Mouse (Mus musculus): ENCODE results near the gene Sufu. TPM values are rescaled to one million over a fixed set of nuclear protein-coding genes. Genes with fewer than 3 reads are reported as not detected.

Sufu gene
- polyA plus RNA-seq, 1 experiment from 2014 or later, result 23.0 TPM

- Histone ChIP-seq H3K9me3 (ENCODE audit: control insufficient read depth, low read length) (no peaks in the 10 kb centered on the region), H3K36me3 (replicated peaks; ENCODE audit: control insufficient read depth, insufficient read depth) (peaks cover 59% of the 10 kb centered on the region), H3K27me3 (ENCODE audit: control insufficient read depth, insufficient read depth, low read length) (no peaks in the 10 kb centered on the region), H3K27ac (peak overlapping the region; percentile 83), H3K4me3 (replicated peaks; ENCODE audit: low read length) (no peak overlapping the region), H3K4me2 (replicated peaks) (peak overlapping the region; percentile 96), H3K4me1 (replicated peaks; ENCODE audit: control insufficient read depth, insufficient read depth, low read length) (peaks cover 58% of the 10 kb centered on the region), H3K9ac (peak overlapping the region; percentile 59; the same call in 1 of the 2 replicates)
- 57% methylated on average over 1 of the region's 1 CpGs for WGBS
- DNase-seq (ENCODE audit: low spot score) (no peak), ATAC-seq (ENCODE audit: low FRiP score) (no peak)
Observed at GRCm38 (mm10) chr19:46507806-46508205, 111.1 kb downstream of the Sufu start.

DNA sequence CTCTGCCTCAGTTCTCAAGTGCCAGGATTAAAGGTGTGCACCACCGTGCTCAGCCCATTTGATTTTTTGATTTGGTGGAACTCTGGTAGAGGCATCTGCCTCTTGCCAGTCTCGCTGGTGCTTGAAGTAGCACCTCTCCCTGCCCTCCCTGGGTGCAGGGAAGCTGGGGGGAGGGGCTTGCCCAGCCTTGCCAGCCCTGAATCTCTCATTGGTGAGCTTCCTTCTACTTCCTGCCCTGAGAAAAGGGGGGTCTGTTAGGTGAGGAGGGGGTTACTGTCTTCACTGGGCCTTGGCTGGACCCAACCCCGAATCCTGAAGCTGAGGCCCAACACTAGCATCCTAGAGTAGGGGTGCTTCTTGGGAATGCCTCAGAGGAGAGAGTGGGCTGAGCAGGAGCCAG, 112.0 kb downstream of the Sufu start:
- WGBS, result 78% methylated on average over 3 of the region's 3 CpGs
- DNase-seq (ENCODE audit: low spot score) (no peak), ATAC-seq (ENCODE audit: low FRiP score) (no peak)
- Histone ChIP-seq H3K36me3 (replicated peaks; ENCODE audit: control insufficient read depth, insufficient read depth) (peaks cover 68% of the 10 kb centered on the region), H3K9me3 (ENCODE audit: control insufficient read depth, low read length) (no peaks in the 10 kb centered on the region), H3K27ac (no peak overlapping the region), H3K9ac (0 out of 2 replicates have a peak overlapping the region, but pooled peaks have one; percentile 59), H3K4me1 (replicated peaks; ENCODE audit: control insufficient read depth, insufficient read depth, low read length) (peaks cover 58% of the 10 kb centered on the region), H3K27me3 (ENCODE audit: control insufficient read depth, insufficient read depth, low read length) (no peaks in the 10 kb centered on the region), H3K4me2 (replicated peaks) (peak overlapping the region; percentile 96), H3K4me3 (replicated peaks; ENCODE audit: low read length) (no peak overlapping the region)

- Histone ChIP-seq H3K27me3 (ENCODE audit: control insufficient read depth, insufficient read depth, low read length) (no peaks in the 10 kb centered on the region), H3K9ac (no peak overlapping the region), H3K4me1 (replicated peaks; ENCODE audit: control insufficient read depth, insufficient read depth, low read length) (peaks cover 58% of the 10 kb centered on the region), H3K9me3 (ENCODE audit: control insufficient read depth, low read length) (no peaks in the 10 kb centered on the region), H3K4me3 (replicated peaks; ENCODE audit: low read length) (no peak overlapping the region), H3K36me3 (replicated peaks; ENCODE audit: control insufficient read depth, insufficient read depth) (peaks cover 73% of the 10 kb centered on the region), H3K27ac (no peak overlapping the region), H3K4me2 (replicated peaks) (no peak overlapping the region)
- no peak for ATAC-seq (ENCODE audit: low FRiP score)
- DNase-seq (ENCODE audit: low spot score), result no peak
- WGBS, result 86% methylated on average over 3 of the region's 3 CpGs
Observed at GRCm38 (mm10) chr19:46509202-46509601, 112.5 kb downstream of the Sufu start.

DNA sequence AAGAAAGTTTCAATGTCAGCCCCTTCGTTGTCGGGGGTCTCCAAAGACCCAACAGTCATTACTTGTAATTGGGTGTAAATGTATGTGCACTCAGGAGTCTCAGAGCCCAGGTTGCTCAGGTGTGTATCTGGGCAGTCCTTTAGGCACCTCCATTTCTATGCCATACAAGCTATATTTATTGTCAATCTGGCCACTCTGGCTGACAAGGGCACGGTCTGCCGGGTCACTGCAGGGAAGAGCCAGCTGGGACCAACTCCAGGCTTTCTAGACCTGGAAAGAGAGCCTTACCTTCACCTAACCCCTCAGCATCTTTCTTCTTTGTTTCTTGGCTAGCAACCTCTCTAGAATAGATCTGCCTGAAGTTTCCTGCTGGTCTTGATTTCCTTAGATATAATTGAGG, 113.0 kb downstream of the Sufu start:
- 76% methylated on average over 4 of the region's 4 CpGs for WGBS
- H3K4me3 ChIP-seq (replicated peaks; ENCODE audit: low read length), result no peak overlapping the region
- ATAC-seq (ENCODE audit: low FRiP score), result no peak
- H3K27ac ChIP-seq, result no peak overlapping the region
- H3K27me3 ChIP-seq (ENCODE audit: control insufficient read depth, insufficient read depth, low read length), result no peaks in the 10 kb centered on the region
- no peak for DNase-seq (ENCODE audit: low spot score)
- peaks cover 78% of the 10 kb centered on the region for H3K36me3 ChIP-seq (replicated peaks; ENCODE audit: control insufficient read depth, insufficient read depth)
- no peak overlapping the region for H3K4me2 ChIP-seq (replicated peaks)
- no peaks in the 10 kb centered on the region for H3K9me3 ChIP-seq (ENCODE audit: control insufficient read depth, low read length)
- peaks cover 53% of the 10 kb centered on the region for H3K4me1 ChIP-seq (replicated peaks; ENCODE audit: control insufficient read depth, insufficient read depth, low read length)
- H3K9ac ChIP-seq, result no peak overlapping the region

DNA sequence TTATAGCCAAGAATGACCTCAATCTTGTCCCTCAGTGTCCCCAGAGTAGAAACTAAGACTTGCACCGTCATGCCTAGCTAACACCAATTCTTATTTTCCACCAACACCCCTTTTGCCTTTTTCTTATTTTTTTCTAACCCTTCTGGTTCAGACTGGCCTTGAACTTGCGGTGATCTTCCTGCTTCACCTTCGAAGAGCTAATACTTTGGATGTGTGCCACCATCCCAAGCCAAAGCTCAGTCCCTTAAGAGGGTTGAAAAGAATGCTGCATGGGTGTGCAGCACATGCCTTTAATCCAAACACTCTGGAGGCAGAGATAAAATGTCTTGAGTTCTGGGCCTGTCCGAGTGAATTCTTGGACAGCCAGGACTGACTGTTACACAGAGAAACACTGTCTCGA, 113.7 kb downstream of the Sufu start:
- H3K9ac ChIP-seq, result no peak overlapping the region
- no peaks in the 10 kb centered on the region for H3K27me3 ChIP-seq (ENCODE audit: control insufficient read depth, insufficient read depth, low read length)
- no peak for DNase-seq (ENCODE audit: low spot score)
- H3K9me3 ChIP-seq (ENCODE audit: control insufficient read depth, low read length), result no peaks in the 10 kb centered on the region
- no peak overlapping the region for H3K4me3 ChIP-seq (replicated peaks; ENCODE audit: low read length)
- H3K27ac ChIP-seq, result no peak overlapping the region
- ATAC-seq (ENCODE audit: low FRiP score), result no peak
- peaks cover 83% of the 10 kb centered on the region for H3K36me3 ChIP-seq (replicated peaks; ENCODE audit: control insufficient read depth, insufficient read depth)
- 79% methylated on average over 5 of the region's 5 CpGs for WGBS
- no peak overlapping the region for H3K4me2 ChIP-seq (replicated peaks)
- peaks cover 47% of the 10 kb centered on the region for H3K4me1 ChIP-seq (replicated peaks; ENCODE audit: control insufficient read depth, insufficient read depth, low read length)

GRCm38 (mm10) chr19:46510824-46511223, 114.1 kb downstream of the Sufu start:
- Histone ChIP-seq H3K27me3 (ENCODE audit: control insufficient read depth, insufficient read depth, low read length) (no peaks in the 10 kb centered on the region), H3K4me3 (replicated peaks; ENCODE audit: low read length) (no peak overlapping the region), H3K4me1 (replicated peaks; ENCODE audit: control insufficient read depth, insufficient read depth, low read length) (peaks cover 43% of the 10 kb centered on the region), H3K9me3 (ENCODE audit: control insufficient read depth, low read length) (no peaks in the 10 kb centered on the region), H3K9ac (no peak overlapping the region), H3K4me2 (replicated peaks) (no peak overlapping the region), H3K27ac (no peak overlapping the region), H3K36me3 (replicated peaks; ENCODE audit: control insufficient read depth, insufficient read depth) (peaks cover 83% of the 10 kb centered on the region)
- 58% methylated on average over 3 of the region's 3 CpGs for WGBS
- no peak for ATAC-seq (ENCODE audit: low FRiP score)
- no peak for DNase-seq (ENCODE audit: low spot score)

DNA sequence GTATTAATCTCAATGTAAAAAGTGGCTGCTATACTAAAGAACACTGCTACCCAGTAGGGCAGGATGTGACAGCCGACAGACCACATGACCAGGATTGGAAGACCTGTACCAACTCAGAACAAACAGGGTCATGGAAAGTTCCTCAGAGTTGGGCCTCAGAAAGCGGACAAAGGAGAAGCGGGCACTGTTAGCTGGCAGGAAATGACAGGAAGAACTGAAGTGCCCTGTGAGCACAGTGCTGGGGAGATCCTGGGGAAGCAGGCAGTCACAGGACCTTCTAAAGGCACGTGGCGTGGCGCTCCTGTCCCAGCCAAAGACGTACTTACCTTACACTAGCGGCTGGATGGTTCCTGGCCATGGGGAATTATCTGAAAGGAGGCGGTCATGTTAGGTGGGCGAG, 114.6 kb downstream of the Sufu start:
- DNase-seq (ENCODE audit: low spot score) (no peak), ATAC-seq (ENCODE audit: low FRiP score) (no peak)
- peaks cover 83% of the 10 kb centered on the region for H3K36me3 ChIP-seq (replicated peaks; ENCODE audit: control insufficient read depth, insufficient read depth)
- H3K4me2 ChIP-seq (replicated peaks), result no peak overlapping the region
- no peak overlapping the region for H3K9ac ChIP-seq
- no peak overlapping the region for H3K27ac ChIP-seq
- H3K9me3 ChIP-seq (ENCODE audit: control insufficient read depth, low read length), result no peaks in the 10 kb centered on the region
- peaks cover 38% of the 10 kb centered on the region for H3K4me1 ChIP-seq (replicated peaks; ENCODE audit: control insufficient read depth, insufficient read depth, low read length)
- WGBS, result 79% methylated on average over 10 of the region's 10 CpGs
- H3K27me3 ChIP-seq (ENCODE audit: control insufficient read depth, insufficient read depth, low read length), result no peaks in the 10 kb centered on the region
- H3K4me3 ChIP-seq (replicated peaks; ENCODE audit: low read length), result no peak overlapping the region

DNA sequence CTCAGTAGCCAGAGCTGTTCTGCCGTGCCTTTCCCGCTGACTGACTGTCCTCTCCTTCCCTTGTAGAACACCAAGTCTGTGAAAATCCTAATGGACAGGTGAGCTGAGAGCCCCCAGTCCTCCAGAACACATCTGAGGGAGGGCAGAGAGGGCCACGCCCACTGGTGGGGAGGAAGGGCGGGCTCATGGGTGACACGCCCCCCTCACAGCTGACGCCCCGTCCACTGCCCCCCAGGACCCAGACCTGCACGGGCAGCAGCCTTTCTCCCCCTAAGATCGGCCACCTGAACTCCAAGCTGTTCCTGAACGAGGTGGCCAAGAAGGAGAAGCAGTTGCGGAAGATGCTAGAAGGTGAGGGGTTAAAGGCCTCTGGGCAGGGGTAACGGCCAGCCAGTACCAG, 117.7 kb downstream of the Sufu start:
- Histone ChIP-seq H3K9ac (no peak overlapping the region), H3K4me1 (replicated peaks; ENCODE audit: control insufficient read depth, insufficient read depth, low read length) (peaks cover 29% of the 10 kb centered on the region), H3K27ac (no peak overlapping the region), H3K36me3 (replicated peaks; ENCODE audit: control insufficient read depth, insufficient read depth) (peaks cover 76% of the 10 kb centered on the region), H3K27me3 (ENCODE audit: control insufficient read depth, insufficient read depth, low read length) (no peaks in the 10 kb centered on the region), H3K9me3 (ENCODE audit: control insufficient read depth, low read length) (no peaks in the 10 kb centered on the region), H3K4me3 (replicated peaks; ENCODE audit: low read length) (no peak overlapping the region), H3K4me2 (replicated peaks) (no peak overlapping the region)
- 89% methylated on average over 12 of the region's 12 CpGs for WGBS
- ATAC-seq (ENCODE audit: low FRiP score), result no peak
- no peak for DNase-seq (ENCODE audit: low spot score)

DNA sequence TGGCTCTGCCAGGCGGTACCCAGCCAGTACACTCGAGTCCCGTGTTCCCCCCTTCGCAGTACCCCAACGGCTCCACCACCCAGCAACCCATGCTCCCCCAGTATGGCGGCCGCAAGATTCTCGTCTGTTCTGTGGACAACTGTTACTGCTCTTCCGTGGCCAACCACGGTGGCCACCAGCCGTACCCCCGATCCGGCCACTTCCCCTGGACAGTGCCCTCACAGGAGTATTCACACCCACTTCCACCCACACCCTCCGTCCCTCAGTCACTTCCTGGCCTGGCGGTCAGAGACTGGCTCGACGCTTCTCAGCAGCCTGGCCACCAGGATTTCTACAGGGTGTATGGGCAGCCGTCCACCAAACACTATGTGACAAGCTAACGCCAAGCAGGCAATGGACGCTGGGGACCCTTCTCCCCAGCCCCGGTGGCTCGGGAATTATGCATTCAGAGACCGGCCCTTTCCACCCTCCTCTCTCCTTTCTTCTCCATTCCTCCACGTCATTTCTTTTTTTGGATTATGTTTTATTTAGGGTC, 118.7 kb downstream of the Sufu start:
- peaks cover 70% of the 10 kb centered on the region for H3K36me3 ChIP-seq (replicated peaks; ENCODE audit: control insufficient read depth, insufficient read depth)
- no peak overlapping the region for H3K9ac ChIP-seq
- no peak overlapping the region for H3K4me3 ChIP-seq (replicated peaks; ENCODE audit: low read length)
- WGBS, result 90% methylated on average over 24 of the region's 24 CpGs
- ATAC-seq (ENCODE audit: low FRiP score) (no peak), DNase-seq (ENCODE audit: low spot score) (no peak)
- H3K4me2 ChIP-seq (replicated peaks), result no peak overlapping the region
- H3K27me3 ChIP-seq (ENCODE audit: control insufficient read depth, insufficient read depth, low read length), result no peaks in the 10 kb centered on the region
- no peak overlapping the region for H3K27ac ChIP-seq
- peaks cover 25% of the 10 kb centered on the region for H3K4me1 ChIP-seq (replicated peaks; ENCODE audit: control insufficient read depth, insufficient read depth, low read length)
- H3K9me3 ChIP-seq (ENCODE audit: control insufficient read depth, low read length), result no peaks in the 10 kb centered on the region
